Mouse (Mus musculus) forebrain, embryonic 12.5 days (tissue): ENCODE data around the gene Ube2o. TPM values are rescaled to one million over a fixed set of nuclear protein-coding genes. Genes with fewer than 3 reads are reported as not detected.
"Not testable (repeated sequence)": the region's sequence is repeated elsewhere in the genome, so short reads cannot be mapped to it uniquely, and the experiment has no call there.

Experiments
- ATAC-seq: fragments of 200-750 bp; cut with Nextera tagmentation; 2 replicates; pipeline ENCODE4 v1.8.0; 2017; ENCODE audit warnings: moderate TSS enrichment; ENCODE audit not compliant: low FRiP score
- H3K27ac ChIP-seq: fragments of 300-500 bp; sonication (generic); 2 replicates; pipeline ENCODE4 v1.5.1; 2016; ENCODE audit warnings: mild to moderate bottlenecking
- H3K27me3 ChIP-seq: fragments of 300-500 bp; sonication (generic); 2 replicates; pipeline ENCODE4 v1.6.1; 2016; ENCODE audit warnings: mild to moderate bottlenecking
- H3K36me3 ChIP-seq: fragments of 300-500 bp; sonication (generic); replicated peaks from 2 replicates; pipeline ENCODE4 v1.6.1; 2016; ENCODE audit warnings: mild to moderate bottlenecking
- H3K4me1 ChIP-seq: fragments of 300-500 bp; sonication (generic); 2 replicates; pipeline ENCODE4 v1.6.1; 2016
- H3K4me2 ChIP-seq: fragments of 300-500 bp; sonication (generic); 2 replicates; pipeline ENCODE4 v1.6.1; 2016; ENCODE audit warnings: mild to moderate bottlenecking, moderate library complexity
- H3K4me3 ChIP-seq: fragments of 300-500 bp; sonication (generic); replicated peaks from 2 replicates; pipeline ENCODE4 v1.5.1; 2016; ENCODE audit warnings: mild to moderate bottlenecking
- H3K9ac ChIP-seq: fragments of 300-500 bp; sonication (generic); 2 replicates; pipeline ENCODE4 v1.6.1; 2016; ENCODE audit warnings: mild to moderate bottlenecking
- H3K9me3 ChIP-seq: fragments of 300-500 bp; sonication (generic); 2 replicates; pipeline ENCODE4 v1.6.1; 2016
- WGBS: fragments of 180-500 bp; shearing (Covaris S2); methylation state at CpG from one replicate; pipeline ENCODE4 v1.1.7; 2016; 5-methylcytosine and 5-hydroxymethylcytosine counted together
- polyA plus RNA-seq: library from polyadenylated mRNA; unstranded; fragments of >200 nt; fragmentation: Nextera tagmentation; extraction: Ambion mirVana; gene quantifications from 2 replicates; pipeline ENCODE4 v1.2.1, GENCODE M21; 2016

The Ube2o gene
- polyA plus RNA-seq, 1 experiment from 2014 or later: 17.3 TPM

- ATAC-seq: no peak
- H3K9me3 ChIP-seq: no peaks in the 10 kb centered on the region
- no peaks in the 10 kb centered on the region for H3K36me3 ChIP-seq
- peaks cover 30% of the 10 kb centered on the region for H3K4me1 ChIP-seq
- H3K4me2 ChIP-seq: no peak overlapping the region
- no peak overlapping the region for H3K4me3 ChIP-seq
- H3K27me3 ChIP-seq: peaks cover 45% of the 10 kb centered on the region
- no peak overlapping the region for H3K27ac ChIP-seq
- H3K9ac ChIP-seq: no peak overlapping the region
- WGBS: 84% methylated on average over 10 of the region's 10 CpGs
Observed at GRCm38 (mm10) chr11:116620559-116621253, 39.5 kb upstream of the Ube2o start.

DNA sequence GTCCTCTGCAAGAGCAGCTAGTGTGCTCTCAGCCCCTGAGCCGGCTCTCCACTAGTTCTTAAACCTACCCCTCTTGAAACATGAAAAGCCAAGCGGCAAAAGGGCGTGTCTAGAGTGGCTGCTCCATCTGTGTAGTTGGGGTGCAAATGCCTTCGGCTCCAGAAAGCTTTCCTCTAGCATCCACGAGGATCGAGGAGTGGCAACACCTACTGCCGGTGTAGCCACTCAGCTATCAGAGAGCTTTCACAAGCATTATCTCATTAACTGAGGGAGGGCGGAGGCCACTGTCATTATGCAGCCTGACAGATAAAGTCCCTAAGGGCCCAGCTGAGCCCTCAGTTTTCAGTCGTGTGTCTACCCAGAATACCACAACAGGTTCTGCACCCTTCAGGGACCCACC lies 38.8 kb upstream of the Ube2o start:
- Histone ChIP-seq H3K4me1 (peaks cover 31% of the 10 kb centered on the region), H3K36me3 (no peaks in the 10 kb centered on the region), H3K27ac (no peak overlapping the region), H3K9ac (no peak overlapping the region), H3K4me3 (no peak overlapping the region), H3K4me2 (no peak overlapping the region), H3K27me3 (peaks cover 40% of the 10 kb centered on the region), H3K9me3 (no peaks in the 10 kb centered on the region)
- no peak for ATAC-seq
- 41% methylated on average over 9 of the region's 9 CpGs for WGBS

GRCm38 (mm10) chr11:116619561-116619960 lies 38.3 kb upstream of the Ube2o start:
- Histone ChIP-seq H3K27ac (no peak overlapping the region), H3K9me3 (no peaks in the 10 kb centered on the region), H3K4me1 (peaks cover 29% of the 10 kb centered on the region), H3K4me2 (no peak overlapping the region), H3K4me3 (no peak overlapping the region), H3K36me3 (no peaks in the 10 kb centered on the region), H3K27me3 (peaks cover 35% of the 10 kb centered on the region), H3K9ac (no peak overlapping the region)
- 88% methylated on average over 8 of the region's 8 CpGs for WGBS
- no peak for ATAC-seq

DNA sequence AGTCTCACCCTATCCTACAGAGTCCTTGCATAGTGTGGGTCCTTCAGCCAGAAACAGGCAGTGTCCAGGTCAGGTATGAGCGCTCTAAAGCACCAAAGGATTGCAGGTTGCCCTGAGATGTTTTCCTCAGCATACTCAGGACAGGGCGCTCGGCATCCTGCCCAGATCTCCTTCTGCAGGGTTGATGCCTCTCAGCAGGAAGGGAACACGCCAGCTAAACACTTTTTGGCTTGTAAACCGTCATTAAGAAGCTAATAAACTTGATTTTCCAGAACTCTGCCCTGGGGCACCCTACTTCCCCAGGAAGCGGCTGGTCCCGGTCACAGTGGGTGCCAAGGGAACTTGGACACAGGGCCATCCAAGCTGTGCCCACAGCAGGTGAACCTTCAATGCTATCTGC lies 37.9 kb upstream of the Ube2o start:
- no peak overlapping the region for H3K9ac ChIP-seq
- H3K27me3 ChIP-seq: peaks cover 31% of the 10 kb centered on the region
- H3K9me3 ChIP-seq: no peaks in the 10 kb centered on the region
- H3K27ac ChIP-seq: no peak overlapping the region
- peaks cover 25% of the 10 kb centered on the region for H3K4me1 ChIP-seq
- ATAC-seq: no peak
- H3K36me3 ChIP-seq: no peaks in the 10 kb centered on the region
- H3K4me2 ChIP-seq: no peak overlapping the region
- 90% methylated on average over 7 of the region's 7 CpGs for WGBS
- no peak overlapping the region for H3K4me3 ChIP-seq

GRCm38 (mm10) chr11:116618666-116619065 lies 37.4 kb upstream of the Ube2o start:
- Histone ChIP-seq H3K36me3 (no peaks in the 10 kb centered on the region), H3K9me3 (no peaks in the 10 kb centered on the region), H3K4me2 (no peak overlapping the region), H3K27me3 (peaks cover 26% of the 10 kb centered on the region), H3K27ac (no peak overlapping the region), H3K9ac (no peak overlapping the region), H3K4me1 (peaks cover 20% of the 10 kb centered on the region), H3K4me3 (no peak overlapping the region)
- ATAC-seq: no peak
- 93% methylated on average over 7 of the region's 7 CpGs for WGBS

DNA sequence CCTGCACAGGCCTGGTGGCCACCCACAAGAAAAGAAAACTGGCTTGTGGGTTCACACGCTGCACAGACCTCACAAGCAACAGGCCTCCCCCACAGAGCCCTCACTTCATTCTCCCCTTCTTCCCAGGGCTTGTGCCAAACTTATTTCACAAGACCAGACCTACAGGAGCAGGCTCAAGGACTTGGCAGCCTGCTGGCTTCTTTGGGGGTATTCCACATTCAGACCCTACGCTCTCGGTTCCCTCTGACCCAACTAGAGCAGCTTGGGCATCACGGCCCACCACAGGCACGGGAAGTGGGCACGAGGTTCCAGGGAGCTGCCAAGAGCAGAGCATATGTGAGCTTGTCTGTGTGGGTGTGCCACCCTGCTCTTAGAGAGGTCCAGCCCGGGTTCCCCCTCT lies 36.4 kb upstream of the Ube2o start:
- no peak overlapping the region for H3K27ac ChIP-seq
- H3K4me2 ChIP-seq: no peak overlapping the region
- peaks cover 16% of the 10 kb centered on the region for H3K27me3 ChIP-seq
- ATAC-seq: no peak
- no peaks in the 10 kb centered on the region for H3K36me3 ChIP-seq
- WGBS: 91% methylated on average over 7 of the region's 7 CpGs
- H3K9ac ChIP-seq: no peak overlapping the region
- H3K4me1 ChIP-seq: peaks cover 16% of the 10 kb centered on the region
- no peaks in the 10 kb centered on the region for H3K9me3 ChIP-seq
- H3K4me3 ChIP-seq: no peak overlapping the region

DNA sequence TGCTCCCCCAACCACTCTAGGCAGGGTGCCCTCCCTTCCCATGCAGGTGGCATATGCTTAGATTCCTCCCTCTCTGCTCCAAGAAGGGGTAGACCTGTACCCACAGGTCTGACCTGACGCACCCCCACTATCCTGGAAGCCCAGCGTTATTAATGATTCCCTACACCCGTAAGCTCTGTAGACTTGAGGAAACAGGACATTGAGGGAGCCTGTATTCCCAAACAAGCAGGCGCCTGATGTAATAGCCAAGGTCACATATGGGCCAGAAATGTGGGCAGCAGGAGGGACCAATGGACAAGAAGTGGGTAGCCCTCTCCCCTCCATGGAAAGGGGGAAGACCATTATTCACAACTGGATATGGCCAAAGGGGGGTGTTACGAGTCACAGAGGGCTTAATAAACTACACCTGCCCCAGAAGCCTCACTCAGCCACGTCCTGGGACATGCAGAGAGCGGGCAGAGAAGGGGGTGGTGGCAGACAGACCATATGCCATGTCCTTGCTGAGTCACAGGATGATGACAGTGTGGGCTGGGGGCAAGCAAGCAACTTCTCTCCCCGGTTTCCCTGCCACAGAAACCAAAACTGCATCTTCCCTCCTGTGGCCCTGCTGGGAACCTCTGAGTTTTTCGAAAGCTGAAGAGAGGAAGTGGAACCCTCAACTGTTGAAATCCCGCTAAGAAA lies 35.3 kb upstream of the Ube2o start:
- H3K4me1 ChIP-seq: peaks cover 16% of the 10 kb centered on the region
- H3K27ac ChIP-seq: no peak overlapping the region
- no peak overlapping the region for H3K4me3 ChIP-seq
- 78% methylated on average over 10 of the region's 10 CpGs for WGBS
- H3K9me3 ChIP-seq: no peaks in the 10 kb centered on the region
- H3K9ac ChIP-seq: no peak overlapping the region
- H3K4me2 ChIP-seq: no peak overlapping the region
- peaks cover 5% of the 10 kb centered on the region for H3K27me3 ChIP-seq
- no peaks in the 10 kb centered on the region for H3K36me3 ChIP-seq
- ATAC-seq: no peak

DNA sequence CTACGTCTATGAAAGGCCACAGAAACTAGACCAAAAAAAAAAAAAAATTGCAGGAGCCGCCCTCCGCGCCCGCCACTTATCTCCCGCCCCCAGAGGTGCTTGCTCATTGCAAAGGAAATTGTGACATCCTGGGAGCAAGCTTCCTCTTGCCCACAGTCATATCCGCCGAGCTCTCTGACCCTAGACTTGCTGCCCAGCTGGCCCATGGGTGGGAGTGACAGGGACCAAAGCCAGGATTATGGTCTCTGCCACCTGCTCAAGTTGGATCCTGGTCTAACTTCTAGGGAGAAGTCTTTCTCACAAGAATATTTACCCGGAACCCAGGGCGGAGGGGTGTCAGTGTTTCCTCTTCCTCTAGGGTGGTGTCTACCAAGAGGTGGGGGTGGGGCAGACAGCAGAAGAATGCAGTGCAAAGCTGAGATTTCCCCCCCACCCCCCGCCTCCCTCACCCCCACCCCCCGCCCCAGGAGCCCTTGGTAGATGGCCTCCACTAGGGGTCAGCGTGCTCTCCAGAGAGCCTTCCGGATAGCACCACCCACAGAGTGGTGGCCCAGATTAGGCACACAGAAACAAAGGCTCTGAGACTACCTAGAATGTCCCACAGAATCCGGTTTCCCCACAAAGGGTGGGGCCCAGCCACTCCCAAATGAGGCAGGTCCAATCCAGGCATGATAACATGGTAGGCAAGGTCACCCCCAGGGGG lies 34.6 kb upstream of the Ube2o start:
- no peak for ATAC-seq
- 57% methylated on average over 15 of the region's 15 CpGs for WGBS
- Histone ChIP-seq H3K9ac (no peak overlapping the region), H3K36me3 (no peaks in the 10 kb centered on the region), H3K4me1 (peaks cover 12% of the 10 kb centered on the region), H3K9me3 (no peaks in the 10 kb centered on the region), H3K27me3 (no peaks in the 10 kb centered on the region; the same call in 1 of the 2 replicates), H3K4me3 (no peak overlapping the region), H3K27ac (no peak overlapping the region), H3K4me2 (no peak overlapping the region)

DNA sequence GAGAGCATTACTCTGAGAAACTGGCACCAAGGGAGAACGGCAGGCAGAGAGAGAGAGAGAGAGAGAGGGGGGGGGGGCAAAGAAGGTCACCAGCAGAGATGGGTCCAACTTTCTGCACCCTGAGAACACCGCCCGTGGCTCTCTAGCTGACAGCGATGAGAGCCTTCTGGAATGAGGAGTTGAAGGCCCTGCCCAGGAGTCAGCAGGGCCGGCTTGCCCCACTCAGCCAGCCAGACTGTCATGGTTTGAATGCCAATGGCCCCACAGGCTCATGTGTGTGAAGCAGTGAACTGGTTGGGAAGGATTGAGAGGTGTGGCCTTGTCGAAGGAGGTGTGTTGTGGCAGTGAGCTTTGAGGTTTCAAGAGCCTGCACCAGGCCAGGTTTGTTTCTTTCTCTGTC lies 32.0 kb upstream of the Ube2o start:
- no peaks in the 10 kb centered on the region for H3K9me3 ChIP-seq
- peaks cover 5% of the 10 kb centered on the region for H3K4me1 ChIP-seq
- 89% methylated on average over 6 of the region's 6 CpGs for WGBS
- ATAC-seq: no peak
- no peaks in the 10 kb centered on the region for H3K36me3 ChIP-seq
- no peak overlapping the region for H3K4me3 ChIP-seq
- no peaks in the 10 kb centered on the region; the same call in 1 of the 2 replicates for H3K27me3 ChIP-seq
- H3K27ac ChIP-seq: no peak overlapping the region
- H3K4me2 ChIP-seq: no peak overlapping the region
- H3K9ac ChIP-seq: no peak overlapping the region

DNA sequence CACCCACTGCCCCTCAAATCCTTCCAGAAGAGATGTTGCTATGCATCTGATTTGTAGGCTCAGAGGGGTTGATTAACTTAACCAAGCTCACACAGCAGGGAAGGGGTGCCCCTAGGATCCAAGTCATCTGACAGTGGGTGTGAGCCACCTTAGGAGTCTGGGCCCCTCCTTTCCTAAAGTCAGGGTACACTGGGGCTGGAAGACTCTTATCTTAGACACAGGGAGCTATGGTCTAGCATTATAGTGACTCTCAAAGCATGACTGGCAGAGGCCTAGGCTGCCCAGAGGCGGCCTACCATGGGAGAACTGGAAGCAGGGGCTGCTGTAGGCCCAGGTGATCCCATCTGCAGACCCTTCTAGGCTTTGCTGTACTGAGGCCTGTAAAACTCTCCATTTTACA lies 31.3 kb upstream of the Ube2o start:
- Histone ChIP-seq H3K9me3 (no peaks in the 10 kb centered on the region), H3K27ac (no peak overlapping the region), H3K4me2 (no peak overlapping the region), H3K36me3 (no peaks in the 10 kb centered on the region), H3K9ac (no peak overlapping the region), H3K4me3 (no peak overlapping the region), H3K4me1 (peaks cover 5% of the 10 kb centered on the region), H3K27me3 (no peaks in the 10 kb centered on the region; the same call in 1 of the 2 replicates)
- ATAC-seq: no peak
- whole genome bisulfite sequencing: 91% methylated on average over 1 of the region's 1 CpGs

DNA sequence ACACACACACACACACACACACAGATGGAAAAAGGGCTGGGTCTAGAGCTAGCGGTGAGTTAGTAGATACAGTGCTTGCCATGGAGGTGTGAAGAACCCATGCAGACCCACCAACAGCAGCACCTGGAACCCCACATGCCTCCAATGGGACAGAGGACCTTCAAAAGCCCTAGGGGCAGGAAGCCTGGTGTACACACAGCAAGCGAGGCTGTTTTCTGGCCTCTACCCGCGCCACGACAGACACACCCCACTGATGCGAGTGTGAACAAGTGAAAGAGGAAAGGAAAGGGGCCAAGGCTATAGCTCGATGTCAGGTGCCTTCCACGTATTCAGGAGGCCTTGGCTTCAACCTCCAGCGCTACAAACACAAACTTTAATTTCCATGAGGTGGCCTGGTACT lies 30.6 kb upstream of the Ube2o start:
- no peak for ATAC-seq
- Histone ChIP-seq H3K9ac (no peak overlapping the region), H3K27ac (no peak overlapping the region), H3K4me2 (no peak overlapping the region), H3K27me3 (no peaks in the 10 kb centered on the region; the same call in 1 of the 2 replicates), H3K4me1 (peaks cover 5% of the 10 kb centered on the region), H3K36me3 (no peaks in the 10 kb centered on the region), H3K9me3 (no peaks in the 10 kb centered on the region), H3K4me3 (no peak overlapping the region)
- 93% methylated on average over 9 of the region's 9 CpGs for WGBS

- H3K36me3 ChIP-seq, H3K4me2 ChIP-seq, H3K9me3 ChIP-seq, H3K27me3 ChIP-seq, H3K27ac ChIP-seq, ATAC-seq, H3K4me1 ChIP-seq, H3K4me3 ChIP-seq, H3K9ac ChIP-seq: not testable (repeated sequence)
- 89% methylated on average over 9 of the region's 9 CpGs for WGBS
Observed at GRCm38 (mm10) chr11:116611168-116611567, 29.9 kb upstream of the Ube2o start.
